Mouse (Mus musculus) cerebellum, adult 9-10 months (tissue): ENCODE results near the gene Sec11a.
"Not testable (repeated sequence)": the region's sequence is repeated elsewhere in the genome, so short reads cannot be mapped to it uniquely, and the experiment has no call there.

ENCODE experiments used
- DNase-seq: peaks from one replicate; pipeline ENCODE4 v3.0.0; 2022

The Sec11a gene

DNA sequence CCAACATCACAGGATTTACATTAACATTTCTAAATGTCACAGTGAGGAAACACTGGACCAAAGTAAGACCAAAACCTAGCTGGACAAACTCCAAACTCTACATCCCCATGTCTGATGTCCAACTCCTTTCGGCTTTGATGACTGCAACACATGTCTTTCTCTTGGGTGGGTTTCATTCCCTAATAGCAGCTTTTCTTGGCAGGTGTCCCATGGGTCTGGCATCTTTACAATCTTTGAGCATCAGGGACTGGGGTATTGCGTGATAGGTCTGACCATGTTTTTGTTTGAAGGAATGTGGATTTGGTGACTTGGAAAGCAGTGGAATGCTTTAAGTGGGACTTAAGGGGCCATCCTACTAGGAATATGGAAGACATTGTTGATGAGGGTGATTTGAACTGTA, 9.3 kb upstream of the Sec11a start:
- no peak for DNase-seq

DNA sequence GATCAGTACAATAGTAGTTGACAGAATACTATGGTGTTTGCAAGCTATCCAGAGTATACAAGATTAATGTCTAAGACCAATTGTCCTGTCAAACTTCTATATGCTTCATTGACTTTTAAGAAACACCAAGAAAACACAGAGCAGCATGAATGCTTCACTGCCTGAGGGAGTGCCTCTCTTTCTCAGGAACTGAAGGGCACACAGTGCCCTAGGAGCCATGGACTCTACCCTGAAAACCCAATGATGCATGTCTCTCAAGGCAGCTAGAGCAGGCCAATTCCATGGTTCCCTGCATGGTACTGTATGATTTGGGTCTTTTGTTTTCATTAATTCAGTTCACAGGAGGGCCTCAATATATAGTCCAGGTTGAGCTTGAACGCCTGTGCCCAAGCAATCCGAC, 6.7 kb upstream of the Sec11a start:
- no peak for DNase-seq

DNA sequence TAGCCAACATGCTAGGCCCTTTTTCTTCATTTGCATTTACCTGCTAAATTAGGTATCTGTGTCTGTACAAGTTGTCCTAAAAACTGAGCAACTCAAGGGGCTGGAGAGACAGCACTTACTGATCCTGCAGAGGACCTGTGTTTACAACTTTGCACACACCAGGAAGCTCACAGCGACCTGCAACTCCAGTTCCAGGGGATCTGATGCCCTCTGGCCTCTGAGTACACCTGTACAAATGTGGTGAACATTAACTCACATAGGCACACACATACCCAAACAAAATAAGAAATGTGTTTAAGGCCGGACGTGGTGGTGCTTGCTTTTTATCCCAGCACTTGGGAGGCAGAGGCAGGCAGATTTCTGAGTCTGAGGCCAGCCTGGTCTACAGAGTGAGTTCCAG, 4.6 kb upstream of the Sec11a start:
- no peak for DNase-seq

DNA sequence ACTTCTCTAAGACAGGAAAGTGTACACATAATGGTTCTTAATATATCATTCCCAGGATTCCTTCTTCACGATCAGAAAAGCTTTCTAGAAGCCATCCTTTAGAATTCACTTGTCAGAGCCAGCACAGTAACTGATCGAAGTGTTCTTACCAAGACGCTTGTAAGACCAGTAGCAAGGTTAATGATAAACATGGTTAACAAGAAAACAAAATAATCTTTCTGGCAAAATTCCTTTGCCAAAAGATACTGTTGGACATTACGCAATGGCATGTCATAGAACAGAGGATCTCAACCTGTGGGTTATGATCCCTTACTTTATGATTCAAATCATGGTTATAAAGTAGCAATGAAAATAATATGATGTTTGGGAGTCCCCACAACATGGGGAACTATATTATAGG, 3.9 kb upstream of the Sec11a start:
- DNase-seq: no peak

DNA sequence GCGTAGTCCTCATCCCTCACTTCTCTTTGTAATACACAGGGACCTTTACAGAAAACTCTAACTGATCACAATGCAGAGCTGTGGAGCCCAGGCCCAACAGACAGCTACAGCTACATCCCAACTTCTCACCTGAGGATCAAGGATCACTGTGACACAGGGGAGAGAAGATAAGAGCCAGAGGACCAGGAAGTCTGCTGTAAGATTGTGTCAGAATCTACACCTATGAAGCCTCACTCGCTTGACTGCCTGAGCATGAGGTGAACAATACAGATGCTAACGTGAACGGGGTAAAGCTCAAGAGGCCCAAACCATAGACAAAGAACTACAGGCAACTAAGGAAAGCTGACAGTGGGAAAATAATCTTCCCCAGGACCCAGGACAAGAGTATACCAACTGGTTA, 7.8 kb downstream of the Sec11a start:
- no peak for DNase-seq

DNA sequence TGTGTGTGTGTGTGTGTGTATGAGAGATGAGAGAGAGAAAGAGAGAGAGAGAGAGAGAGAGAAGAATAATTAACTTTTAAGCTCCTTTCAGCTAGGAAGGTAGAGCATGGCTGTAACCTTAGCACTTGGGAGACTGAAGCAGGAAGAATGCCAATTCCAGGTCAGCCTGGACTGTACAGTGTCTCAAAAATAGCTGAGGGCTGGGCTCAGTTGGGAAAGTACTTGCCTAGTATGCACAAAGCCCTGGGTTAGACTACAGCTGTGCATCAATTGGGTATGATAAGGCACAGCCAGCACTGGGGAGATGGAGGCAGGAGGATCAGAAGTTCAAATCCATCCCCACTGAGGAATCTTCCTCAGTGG, 10.3 kb downstream of the Sec11a start:
- not testable (repeated sequence) for DNase-seq

DNA sequence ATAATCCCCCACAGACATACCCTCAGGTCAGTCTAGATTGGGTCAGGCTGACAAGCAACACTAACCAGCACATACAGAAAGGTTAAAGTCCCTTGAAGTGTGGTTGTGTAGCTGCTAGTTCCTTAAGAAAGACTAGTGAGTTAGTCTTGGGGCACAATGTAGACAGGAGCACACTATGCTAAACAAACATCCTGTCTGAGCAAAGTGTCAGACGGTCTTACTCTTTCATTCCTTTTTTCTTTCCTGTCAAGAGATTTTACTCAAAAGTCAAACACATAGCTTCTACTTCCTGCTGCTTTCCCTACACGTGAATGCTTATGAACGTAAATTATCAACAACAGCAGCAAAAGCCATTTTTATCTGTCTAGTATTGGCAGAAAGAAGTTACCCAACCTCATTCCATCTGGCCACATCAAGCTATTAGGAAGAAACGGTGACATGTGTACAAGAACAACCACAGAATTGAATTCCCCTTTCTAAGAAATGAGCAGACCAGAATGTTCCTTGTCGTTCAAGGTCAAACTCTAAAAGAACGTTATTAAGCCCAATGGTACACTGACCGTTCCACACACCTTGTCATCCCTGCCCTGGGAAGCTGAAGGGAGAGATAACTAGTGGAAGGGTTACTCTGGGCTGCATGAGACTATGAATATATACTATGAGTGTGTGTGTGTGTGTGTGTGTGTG, 10.8 kb downstream of the Sec11a start:
- DNase-seq: not testable (repeated sequence)

DNA sequence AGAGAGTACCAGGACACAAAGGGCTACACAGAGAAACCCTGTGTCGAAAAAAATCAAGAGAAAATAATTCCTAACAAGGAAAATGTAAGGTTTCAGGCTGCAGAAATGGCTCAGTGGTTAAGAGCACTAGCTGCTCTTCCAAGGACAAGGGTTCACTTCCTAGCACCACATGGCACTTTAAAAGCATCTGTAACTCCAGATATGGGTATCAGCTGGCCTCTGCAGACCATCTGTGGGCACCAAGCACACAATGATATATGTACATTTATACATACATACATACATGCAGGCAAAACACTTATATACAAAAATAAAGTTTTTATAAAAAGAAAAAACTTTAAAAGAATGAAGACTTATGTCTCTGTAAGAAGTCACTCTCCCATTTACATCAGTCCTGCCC, 11.7 kb downstream of the Sec11a start:
- no peak for DNase-seq

DNA sequence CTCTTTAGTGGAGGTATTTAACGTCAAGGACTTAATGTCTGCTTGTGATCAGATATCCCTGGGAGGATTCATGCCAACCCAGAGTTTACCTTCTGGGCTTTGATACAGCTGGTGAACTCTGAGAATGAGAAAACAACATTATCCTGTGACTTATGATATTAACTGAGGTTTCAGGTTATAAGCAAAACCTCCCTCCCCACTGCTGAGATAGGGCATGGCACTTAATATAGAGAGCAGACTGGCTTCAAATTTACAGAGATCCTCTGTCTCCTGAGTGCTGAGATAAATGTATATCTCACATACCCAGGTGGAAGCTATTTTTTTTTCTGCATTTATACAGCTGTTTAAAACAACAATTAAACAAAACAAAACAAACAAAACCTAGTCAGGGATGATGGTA, 14.8 kb downstream of the Sec11a start:
- DNase-seq: no peak

DNA sequence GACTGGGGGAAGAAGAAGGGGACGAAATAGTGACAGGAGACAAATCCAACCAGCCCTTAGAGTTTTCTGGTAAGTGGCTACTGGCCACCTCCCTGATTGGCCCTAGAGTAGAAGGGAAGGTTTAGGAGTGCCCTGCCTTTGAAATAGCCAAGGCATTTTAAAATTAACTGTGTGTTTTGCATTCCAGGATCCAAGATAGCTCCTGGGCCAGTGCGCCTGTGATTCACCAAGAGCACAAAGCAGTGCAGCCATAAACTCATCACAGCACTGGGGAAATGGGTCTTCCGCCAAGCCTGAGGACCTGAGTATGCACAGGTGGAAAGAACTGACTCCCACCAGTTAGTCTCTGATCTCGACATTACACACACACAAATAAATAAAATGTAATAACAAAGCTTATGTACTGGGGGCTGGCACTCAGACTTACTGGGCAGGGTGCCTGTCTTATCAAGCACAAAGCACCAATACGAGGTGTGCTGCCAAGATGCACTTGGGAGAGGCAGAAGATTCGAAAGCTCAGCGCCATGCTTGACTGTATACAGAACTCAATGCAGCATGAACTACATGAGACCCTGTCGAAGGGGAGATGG, 15.9 kb downstream of the Sec11a start:
- no peak for DNase-seq

DNA sequence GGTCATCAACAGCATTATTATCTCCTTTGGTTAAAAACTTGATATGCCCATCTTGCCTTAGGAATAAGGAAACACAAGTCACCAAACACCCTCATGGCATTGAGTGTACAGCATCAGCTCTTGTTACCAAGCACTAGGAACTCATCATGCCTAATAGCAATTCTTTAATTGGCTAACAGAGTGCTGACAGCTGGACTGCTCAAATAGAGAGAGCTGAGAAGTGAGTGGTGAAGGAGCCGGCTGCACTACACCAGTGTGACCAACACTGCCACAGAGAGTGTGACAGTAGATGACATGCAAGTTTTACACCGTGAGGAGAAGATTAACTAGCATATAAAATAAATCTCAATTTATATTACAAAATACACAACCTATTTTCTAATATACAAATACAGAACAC, 24.4 kb downstream of the Sec11a start:
- no peak for DNase-seq

DNA sequence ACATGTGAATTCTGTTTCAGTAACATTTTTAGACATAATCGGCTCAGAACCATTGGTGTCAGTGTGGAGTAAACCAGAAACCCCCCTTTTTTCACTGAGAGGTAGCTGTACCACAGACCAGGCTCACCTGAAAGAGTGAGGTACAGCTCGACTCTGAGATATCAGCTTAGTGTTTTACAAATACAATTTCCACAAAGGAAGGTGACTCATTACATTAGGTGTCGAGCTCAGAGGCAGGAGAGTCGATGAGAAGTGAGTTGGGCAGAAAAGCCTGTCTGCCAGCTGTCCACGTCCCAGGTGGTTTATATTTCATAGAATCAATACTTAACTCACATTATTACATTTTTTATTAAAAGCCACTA, 28.0 kb downstream of the Sec11a start:
- no peak for DNase-seq

DNA sequence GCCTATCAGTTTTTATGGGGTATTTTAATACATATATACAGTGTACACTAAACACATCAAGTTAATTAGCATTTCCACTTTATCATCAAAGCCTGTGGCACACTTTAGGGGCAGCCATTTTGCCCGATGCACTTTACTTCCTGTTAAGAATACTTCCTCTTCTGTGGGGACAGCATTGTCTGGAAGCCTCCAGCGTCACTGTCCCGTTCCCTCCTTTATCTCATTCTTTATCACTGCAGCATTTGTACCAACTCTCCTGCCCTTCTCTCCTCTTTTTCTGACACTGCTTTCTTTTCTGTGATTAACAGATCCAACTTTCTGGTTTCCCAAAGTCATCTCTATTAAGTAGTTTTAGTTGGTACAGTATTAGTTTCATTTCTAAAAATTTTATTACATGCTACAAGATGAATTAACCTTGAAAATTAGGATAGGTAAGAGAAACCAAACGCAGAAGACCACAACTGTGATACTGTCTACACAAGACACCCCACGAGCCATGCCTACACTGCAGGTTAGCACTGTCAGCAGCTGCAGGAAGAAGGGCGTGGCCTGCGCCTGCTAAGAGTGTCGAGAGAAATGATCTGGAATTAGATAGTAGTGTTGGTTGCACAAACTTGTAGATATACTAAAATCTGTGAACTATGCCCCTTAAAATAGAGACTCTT, 28.5 kb downstream of the Sec11a start:
- no peak for DNase-seq

DNA sequence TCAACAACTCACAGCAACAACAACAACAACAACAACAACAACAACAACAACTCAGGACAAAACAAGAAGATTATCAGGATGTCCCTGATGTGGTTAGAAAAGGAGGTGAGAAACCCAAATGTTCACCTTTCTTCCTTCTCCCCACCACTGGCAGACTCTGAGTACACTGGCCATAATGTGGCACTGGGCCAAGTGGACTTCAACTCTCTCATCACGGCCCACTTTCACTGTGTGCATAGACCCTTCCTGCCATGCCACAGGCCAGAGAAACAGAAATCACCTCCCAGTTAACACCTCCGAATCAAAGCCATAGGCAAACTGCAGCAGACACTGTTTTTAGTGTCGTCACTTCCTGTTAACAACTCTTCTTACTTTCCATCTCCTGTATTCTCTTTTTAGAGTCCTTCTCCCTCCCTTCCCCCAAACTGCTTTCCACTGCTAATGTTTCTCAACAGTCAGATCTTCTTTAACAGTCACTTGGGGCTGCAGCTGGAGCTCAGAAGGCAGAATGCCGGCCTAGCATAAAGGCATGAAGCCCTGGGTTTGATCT, 29.6 kb downstream of the Sec11a start:
- no peak for DNase-seq

DNA sequence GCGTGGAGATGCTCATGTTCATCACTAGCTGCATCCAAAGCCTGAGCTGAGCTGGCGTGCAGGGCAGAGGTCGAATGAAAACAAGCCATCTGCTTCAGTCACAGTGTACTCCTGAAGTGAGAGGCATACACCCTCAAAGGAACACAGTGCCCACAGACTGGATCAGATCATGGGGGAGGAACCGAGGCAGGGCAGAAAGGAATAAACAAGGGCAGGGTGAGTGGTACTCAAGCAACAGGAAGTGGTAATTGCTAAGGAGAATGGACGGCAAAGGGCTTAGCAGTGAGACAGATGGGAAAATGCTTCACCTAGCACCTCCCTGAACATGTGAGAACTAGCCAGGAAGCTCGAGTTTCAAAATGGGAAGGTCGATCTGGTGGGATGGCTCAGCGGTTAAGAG, 35.1 kb downstream of the Sec11a start:
- no peak for DNase-seq

DNA sequence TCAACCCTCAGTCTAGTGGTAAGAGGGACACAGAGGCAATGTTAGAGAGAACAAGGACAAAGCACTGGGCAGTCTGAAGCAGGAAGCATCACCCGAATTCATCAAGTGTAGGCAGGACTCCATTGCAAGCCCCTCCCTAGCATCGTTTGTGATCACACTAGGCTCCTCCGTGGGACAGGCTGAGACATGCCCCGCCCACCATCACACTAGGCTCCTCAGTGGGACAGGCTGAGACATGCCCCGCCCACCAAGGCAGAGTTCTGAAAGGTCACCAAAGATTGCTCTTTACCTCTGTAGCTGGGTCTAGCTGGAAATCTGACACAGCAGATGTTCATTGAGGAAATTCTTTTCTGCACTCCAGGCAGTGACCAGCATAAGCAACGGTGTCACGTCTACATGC, 36.5 kb downstream of the Sec11a start:
- no peak for DNase-seq

DNA sequence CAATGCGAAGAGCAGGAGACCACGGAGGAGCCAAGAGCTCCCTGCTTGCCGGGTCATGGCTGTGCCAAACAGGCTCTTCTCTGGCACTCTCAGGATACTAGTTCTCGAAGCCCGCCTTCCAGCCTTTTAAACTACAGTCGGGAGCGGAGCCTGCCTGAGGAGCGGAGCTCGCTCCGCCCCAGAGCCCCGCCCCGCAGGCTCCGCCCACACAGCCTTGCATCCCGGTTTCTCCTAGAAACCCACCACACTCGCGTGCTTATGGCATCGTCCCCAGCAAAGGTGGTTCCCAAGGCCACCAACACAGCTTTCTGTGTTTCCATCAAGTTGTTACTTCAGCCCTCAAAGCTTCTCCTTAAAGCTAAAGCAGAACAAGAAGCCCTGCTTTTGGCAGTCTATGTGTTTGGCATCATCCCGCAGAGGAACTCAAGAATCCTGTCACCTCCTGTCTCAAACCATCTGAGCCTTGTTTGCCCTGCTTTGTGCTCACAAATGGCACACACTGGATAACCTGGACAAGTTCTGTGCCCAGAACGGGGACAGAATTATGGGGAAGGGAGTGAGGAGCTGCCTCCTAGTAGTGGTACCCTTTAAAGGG, 42.6 kb downstream of the Sec11a start, which contains the start of gene Nmb:
Nmb (minus strand) TSS at position 156 of the 595 bp plus-strand sequence.
- DNase-seq: peak; percentile 67

DNA sequence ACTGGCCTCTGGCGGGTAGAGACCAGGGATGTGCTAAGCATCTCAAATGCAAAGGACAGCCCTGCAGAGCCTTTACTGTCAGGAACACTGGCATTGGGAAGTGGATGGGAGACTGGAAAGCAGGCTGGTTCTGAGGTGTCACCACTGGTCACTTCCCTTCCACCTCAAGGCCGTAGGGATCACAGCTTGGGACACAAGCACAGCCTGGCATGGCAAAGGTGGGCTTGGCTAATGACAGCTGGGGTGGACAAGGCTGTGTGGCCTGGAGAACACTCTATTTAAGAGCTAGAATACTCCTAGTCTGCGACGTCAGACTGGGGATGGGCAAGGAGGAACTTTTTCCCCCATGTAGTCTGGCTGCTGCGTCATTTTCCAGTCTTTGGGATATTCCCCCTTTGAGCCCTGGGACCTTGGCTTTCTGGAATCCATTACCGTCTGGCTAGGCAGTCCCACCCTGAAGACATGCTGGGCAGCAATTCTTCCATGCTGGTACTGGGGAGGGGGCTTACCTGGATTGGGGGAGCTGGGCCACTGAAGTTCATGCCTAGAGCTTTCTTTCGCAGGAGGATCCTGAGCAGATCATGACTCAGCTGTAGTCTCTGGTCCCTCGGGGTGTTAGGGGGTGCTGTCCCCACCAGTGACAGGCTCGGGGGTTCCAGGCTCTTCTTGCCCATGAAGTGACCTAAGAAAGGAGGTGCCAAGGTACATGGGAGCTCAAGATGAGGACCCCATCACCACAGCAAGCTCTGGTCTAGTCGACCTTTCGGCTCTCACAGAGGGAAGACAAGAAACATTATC, 43.8 kb downstream of the Sec11a start:
- DNase-seq: no peak

DNA sequence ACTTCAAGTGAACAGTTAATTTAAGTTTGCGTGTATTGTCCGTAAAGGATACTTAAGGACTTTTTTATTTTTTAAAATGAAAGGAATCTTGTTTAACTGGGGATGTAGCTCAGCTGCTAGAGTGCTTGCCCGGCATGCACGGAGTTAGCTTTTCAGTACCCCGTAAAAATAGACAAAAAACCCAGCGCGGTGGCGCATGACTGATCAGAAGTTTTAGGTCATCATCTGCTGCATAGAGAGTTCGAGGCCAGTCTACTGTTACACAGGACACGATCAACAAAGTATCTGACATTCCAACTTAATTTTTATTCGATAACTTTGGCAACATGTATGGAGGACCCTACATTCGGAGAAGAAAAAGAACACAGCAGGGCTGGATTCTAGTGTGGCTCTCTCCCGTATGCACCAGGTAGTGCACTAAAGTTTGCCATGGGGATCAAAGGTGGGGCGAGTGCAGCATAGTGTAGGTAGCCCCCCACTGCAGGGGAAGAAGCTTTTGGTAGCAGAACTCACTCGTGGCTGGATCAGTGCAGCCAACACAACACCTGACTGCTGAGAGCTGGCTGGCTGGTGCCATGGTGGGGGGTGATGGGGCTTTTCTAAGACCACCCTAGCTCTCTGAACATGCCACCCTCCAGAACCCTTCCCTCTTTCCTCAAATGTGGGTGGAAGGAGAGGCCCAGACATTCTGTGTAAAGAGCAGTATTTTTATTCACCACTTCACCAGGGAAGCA, 45.9 kb downstream of the Sec11a start:
- no peak for DNase-seq

DNA sequence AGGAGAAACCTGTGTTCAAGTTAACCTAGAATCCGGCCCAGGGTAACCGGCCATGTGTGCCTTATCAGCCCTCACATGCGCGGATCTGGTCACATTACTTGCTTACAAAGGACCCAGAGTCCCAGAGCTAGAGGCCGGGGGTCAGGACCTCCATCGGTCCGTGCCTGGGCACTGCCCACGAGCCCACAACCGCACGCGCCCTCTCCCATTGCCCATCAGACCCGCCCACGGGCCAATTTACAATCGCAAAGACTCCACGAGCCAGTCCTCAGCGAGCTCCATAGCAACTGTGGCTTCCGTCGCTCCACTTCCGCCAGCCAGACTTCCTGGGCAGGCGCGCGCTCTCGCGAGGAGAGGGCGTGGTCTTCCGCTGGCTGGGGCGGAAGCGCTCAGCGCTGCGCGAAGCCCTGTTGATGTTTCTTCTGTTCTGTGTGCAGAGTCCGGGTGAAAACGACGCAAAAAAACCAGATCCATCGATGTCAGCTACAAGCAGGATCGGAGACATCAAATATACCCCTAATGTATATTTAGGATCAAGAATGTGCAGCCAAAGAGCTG, 46.6 kb downstream of the Sec11a start, which contains the start of gene Wdr73:
Wdr73 (minus strand) TSS at position 326 of the 558 bp plus-strand sequence.
- peak; percentile 82 for DNase-seq

DNA sequence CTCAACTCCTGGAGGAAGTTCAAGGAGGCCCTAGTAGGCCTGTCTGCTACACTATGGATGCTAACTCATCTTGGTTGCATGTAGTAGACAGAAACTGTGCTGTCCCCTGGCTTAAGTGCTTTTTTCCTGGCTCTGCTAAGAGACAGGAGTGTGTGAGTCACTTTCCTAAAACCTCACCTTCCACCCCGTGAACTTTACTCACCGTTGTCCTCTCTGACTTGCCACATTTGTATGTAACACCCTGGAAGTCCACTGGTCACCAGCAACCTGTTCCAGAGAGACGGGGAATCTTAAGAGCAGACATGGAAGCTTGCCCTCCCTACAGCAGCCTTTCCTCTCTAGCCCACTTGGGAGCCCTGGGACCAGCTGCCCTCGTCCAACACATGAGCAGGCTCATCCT, 49.9 kb downstream of the Sec11a start:
- DNase-seq: no peak

DNA sequence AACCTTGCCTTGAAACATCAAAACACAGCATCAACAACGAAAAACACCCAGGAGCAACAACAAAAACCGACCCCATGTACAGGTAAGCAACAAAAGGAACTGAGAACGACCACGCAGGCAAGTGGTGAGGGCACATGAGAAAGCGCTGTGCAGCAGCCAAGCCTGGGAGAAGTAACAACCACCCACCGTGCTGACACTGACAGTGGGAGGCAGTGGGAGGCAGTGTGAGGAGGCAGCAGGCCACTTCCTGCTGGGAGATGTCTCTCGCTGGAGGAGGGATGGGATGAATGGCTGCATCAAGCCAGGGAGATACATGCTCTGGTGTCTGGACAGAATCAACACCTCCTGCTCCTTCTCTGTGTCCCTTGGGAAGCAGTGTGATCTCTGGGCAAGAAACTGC, 50.4 kb downstream of the Sec11a start:
- no peak for DNase-seq
